Mouse (Mus musculus) adrenal gland, adult 2 months (tissue): ENCODE data around the gene Dlst. TPM values are rescaled to one million over a fixed set of nuclear protein-coding genes. Genes with fewer than 3 reads are reported as not detected.

ENCODE experiments used
- DNase-seq: peaks from one replicate; pipeline ENCODE4 v3.0.0; 2021
- polyA plus RNA-seq: library from polyadenylated mRNA; depleted of rRNA; stranded (reverse); fragments of >200 nt; gene quantifications from 2 replicates; pipeline ENCODE4 v1.2.3, GENCODE M21; 2012
- total RNA-seq, 2 experiments: library from RNA; stranded (reverse); gene quantifications; 2 replicates each; pipeline ENCODE4 v1.2.3; 2021

Gene Dlst
- total and polyA plus RNA-seq, 3 experiments = 107 to 398 (median 347) TPM

- no peak for DNase-seq
These were observed 39.8 kb downstream of the Dlst start for GRCm38 (mm10) chr12:85150321-85151001.

- peak; percentile 39 for DNase-seq
These were observed 40.6 kb downstream of the Dlst start, which contains the start of gene Rps6kl1 for GRCm38 (mm10) chr12:85151002-85151774. TSS of gene Rps6kl1 (minus strand) at chr12:85151264.

GRCm38 (mm10) chr12:85153011-85153410, 42.4 kb downstream of the Dlst start:
- no peak for DNase-seq

GRCm38 (mm10) chr12:85156324-85156723, 45.7 kb downstream of the Dlst start:
- DNase-seq = peak; percentile 45

GRCm38 (mm10) chr12:85157797-85158460, 47.3 kb downstream of the Dlst start:
- no peak for DNase-seq

- no peak for DNase-seq
These were observed 48.2 kb downstream of the Dlst start for GRCm38 (mm10) chr12:85158801-85159200.

GRCm38 (mm10) chr12:85159592-85159991, 49.0 kb downstream of the Dlst start:
- DNase-seq = no peak

- DNase-seq = no peak
These were observed 54.4 kb downstream of the Dlst start for GRCm38 (mm10) chr12:85164996-85165395.

- no peak for DNase-seq
These were observed 56.0 kb downstream of the Dlst start for GRCm38 (mm10) chr12:85166631-85167030.

GRCm38 (mm10) chr12:85169117-85169858, 58.7 kb downstream of the Dlst start:
- DNase-seq = peak; percentile 78

GRCm38 (mm10) chr12:85169877-85170276, 59.2 kb downstream of the Dlst start:
- DNase-seq = no peak

- DNase-seq = peak; percentile 50
These were observed 59.8 kb downstream of the Dlst start for GRCm38 (mm10) chr12:85170284-85170947.

- DNase-seq = no peak
These were observed 60.3 kb downstream of the Dlst start for GRCm38 (mm10) chr12:85170948-85171307.

- no peak for DNase-seq
These were observed 63.4 kb downstream of the Dlst start for GRCm38 (mm10) chr12:85174016-85174415.

- DNase-seq = no peak
These were observed 64.5 kb downstream of the Dlst start for GRCm38 (mm10) chr12:85175087-85175675.

- DNase-seq = no peak
These were observed 65.6 kb downstream of the Dlst start for GRCm38 (mm10) chr12:85175926-85176845.

- peak; percentile 42 for DNase-seq
These were observed 66.4 kb downstream of the Dlst start for GRCm38 (mm10) chr12:85176846-85177523.

- DNase-seq = no peak
These were observed 67.2 kb downstream of the Dlst start, which contains the start of gene Pgf for GRCm38 (mm10) chr12:85177740-85178239. TSS of gene Pgf (minus strand) at chr12:85177790.

- no peak for DNase-seq
These were observed 67.7 kb downstream of the Dlst start for GRCm38 (mm10) chr12:85178294-85178693.
